Mouse (Mus musculus) left cerebral cortex, adult 2 months (tissue): Measurements from ENCODE around the gene Drg1. TPM values are rescaled to one million over a fixed set of nuclear protein-coding genes. Genes with fewer than 3 reads are reported as not detected.
A peak's percentile ranks its signal among the peaks of the same experiment; 100 is the strongest.

Experiments
- DNase-seq, 2 experiments: peaks; one replicate each; pipeline ENCODE4 v3.0.0; 2021 to 2022; ENCODE audit warnings: low spot score in 2 of 2, mixed read lengths in 1 of 2; ENCODE audit errors: extremely low spot score in 1 of 2
- H3K27ac ChIP-seq: fragments of 200-600 bp; 2 replicates; pipeline ENCODE4 v1.8.1; 2022
- H3K4me3 ChIP-seq: fragments of 200-600 bp; 2 replicates; pipeline ENCODE4 v1.8.1; 2022
- CTCF ChIP-seq: fragments of 200-600 bp; IDR thresholded peaks from 2 replicates; pipeline ENCODE4 v1.8.1; 2022; ENCODE audit warnings: antibody characterized with exemption, mild to moderate bottlenecking, moderate library complexity
- intact Hi-C: fragments of 180-260 bp; cut with DNase I; formaldehyde crosslinking; loops from one replicate; pipeline ENCODE4 v1.15.1; 2025
- long read RNA-seq, 2 experiments: library from polyadenylated mRNA; stranded (forward); transcript quantifications; one replicate each; pipeline ENCODE4 v2.0.0; 2021; ENCODE audit warnings: borderline mapping rate in 2 of 2
- total RNA-seq, 2 experiments: library from RNA; stranded (reverse); gene quantifications; 2 replicates each; pipeline ENCODE4 v1.2.3; 2021

Gene Drg1
- total RNA-seq = 10 to 100 TPM; 79.5 to 92.1 TPM
- long read RNA-seq, experiment 1, transcript Drg1-201 (9 exons, 1,546 nt) = major isoform, 67 of 83 reads
- long read RNA-seq, experiment 1, partial matches to known transcripts = 0 of 83 reads
- long read RNA-seq, experiment 1, other reads (novel, unspliced or antisense) = 16 of 83 reads
- long read RNA-seq, experiment 2, transcript Drg1-201 (9 exons, 1,546 nt) = major isoform, 39 of 54 reads
- long read RNA-seq, experiment 2, partial matches to known transcripts = 0 of 54 reads
- long read RNA-seq, experiment 2, other reads (novel, unspliced or antisense) = 14 of 54 reads

GRCm38 (mm10) chr11:3266079-3266685 lies at the start of gene Drg1:
TSS of gene Drg1 (minus strand) at chr11:3266415.
- Histone ChIP-seq H3K27ac (peak within 1 kb of the TSS; percentile 91), H3K4me3 (peak within 1 kb of the TSS; percentile 97)
- no peak; the same call in 1 of the 2 replicates for TF ChIP-seq CTCF
- peak; percentile 91 to 92 for DNase-seq
- intact Hi-C loops = loop anchor here (1.0 kb wide), 1 partner anchor 24 kb away; no protein-coding TSS in a partner anchor

- H3K27ac ChIP-seq = no peak overlapping the region
- no peak overlapping the region for H3K4me3 ChIP-seq
- peak; percentile 75 for TF ChIP-seq CTCF
- peak; percentile 48 to 51 for DNase-seq
- intact Hi-C loops = loop anchor here (2.0 kb wide), 1 partner anchor 23 kb away; no protein-coding TSS in a partner anchor
Measured at GRCm38 (mm10) chr11:3314148-3314547, 47.9 kb upstream of the Drg1 start.

GRCm38 (mm10) chr11:3313294-3313693 lies 47.1 kb upstream of the Drg1 start:
- DNase-seq = no peak
- intact Hi-C loops = no loop called here
- no peak overlapping the region for H3K27ac ChIP-seq
- TF ChIP-seq CTCF = no peak
- H3K4me3 ChIP-seq = no peak overlapping the region

GRCm38 (mm10) chr11:3311586-3312347 lies 45.6 kb upstream of the Drg1 start:
- Histone ChIP-seq H3K4me3 (no peak overlapping the region), H3K27ac (no peak overlapping the region)
- intact Hi-C loops = no loop called here
- TF ChIP-seq CTCF = no peak
- no peak for DNase-seq

- TF ChIP-seq CTCF = no peak
- DNase-seq = no peak
- intact Hi-C loops = no loop called here
- Histone ChIP-seq H3K27ac (no peak overlapping the region), H3K4me3 (no peak overlapping the region)
Measured at GRCm38 (mm10) chr11:3310789-3311585, 44.8 kb upstream of the Drg1 start.

- Histone ChIP-seq H3K4me3 (no peak overlapping the region), H3K27ac (no peak overlapping the region)
- intact Hi-C loops = no loop called here
- DNase-seq = no peak
- TF ChIP-seq CTCF = no peak
Measured at GRCm38 (mm10) chr11:3309884-3310283, 43.7 kb upstream of the Drg1 start.

- DNase-seq = no peak
- H3K27ac ChIP-seq = no peak overlapping the region
- intact Hi-C loops = no loop called here
- H3K4me3 ChIP-seq = no peak overlapping the region
- TF ChIP-seq CTCF = no peak
Measured at GRCm38 (mm10) chr11:3307875-3308274, 41.7 kb upstream of the Drg1 start.

- TF ChIP-seq CTCF = no peak
- DNase-seq = no peak
- H3K4me3 ChIP-seq = no peak overlapping the region
- intact Hi-C loops = no loop called here
- no peak overlapping the region for H3K27ac ChIP-seq
Measured at GRCm38 (mm10) chr11:3305821-3306220, 39.6 kb upstream of the Drg1 start.

GRCm38 (mm10) chr11:3302792-3303191 lies 36.6 kb upstream of the Drg1 start:
- TF ChIP-seq CTCF = no peak
- peak overlapping the region; percentile 64 for H3K27ac ChIP-seq
- H3K4me3 ChIP-seq = no peak overlapping the region
- DNase-seq = no peak
- intact Hi-C loops = no loop called here

GRCm38 (mm10) chr11:3302385-3302784 lies 36.2 kb upstream of the Drg1 start:
- peak overlapping the region; percentile 64 for H3K27ac ChIP-seq
- DNase-seq = no peak
- H3K4me3 ChIP-seq = no peak overlapping the region
- intact Hi-C loops = no loop called here
- TF ChIP-seq CTCF = no peak

GRCm38 (mm10) chr11:3301075-3301474 lies 34.9 kb upstream of the Drg1 start:
- intact Hi-C loops = no loop called here
- H3K4me3 ChIP-seq = no peak overlapping the region
- H3K27ac ChIP-seq = no peak overlapping the region
- no peak for TF ChIP-seq CTCF
- no peak for DNase-seq
